Mouse (Mus musculus) neural tube, embryonic 13.5 days (tissue): ENCODE measurements around the gene Iglon5. TPM values are rescaled to one million over a fixed set of nuclear protein-coding genes. Genes with fewer than 3 reads are reported as not detected.

Experiments used
- ATAC-seq: fragments of 200-750 bp; cut with Nextera tagmentation; 2 replicates; pipeline ENCODE4 v1.8.0; 2017; ENCODE audit warnings: low read depth, mild to moderate bottlenecking, moderate TSS enrichment, moderate library complexity
- H3K27ac ChIP-seq: fragments of 300-500 bp; sonication (generic); replicated peaks from 2 replicates; pipeline ENCODE4 v1.5.1; 2015; ENCODE audit warnings: moderate library complexity, mild to moderate bottlenecking, inconsistent platforms
- H3K27me3 ChIP-seq: fragments of 300-500 bp; sonication (generic); 2 replicates; pipeline ENCODE4 v1.6.1; 2015; ENCODE audit warnings: mild to moderate bottlenecking, inconsistent platforms
- H3K36me3 ChIP-seq: fragments of 300-500 bp; sonication (generic); 2 replicates; pipeline ENCODE4 v1.6.1; 2015; ENCODE audit warnings: mild to moderate bottlenecking, inconsistent platforms
- H3K4me1 ChIP-seq: fragments of 300-500 bp; sonication (generic); replicated peaks from 2 replicates; pipeline ENCODE4 v1.6.1; 2015; ENCODE audit warnings: inconsistent platforms
- H3K4me2 ChIP-seq: fragments of 300-500 bp; sonication (generic); 2 replicates; pipeline ENCODE4 v1.6.1; 2015; ENCODE audit warnings: inconsistent platforms, mild to moderate bottlenecking, moderate library complexity
- H3K4me3 ChIP-seq: fragments of 300-500 bp; sonication (generic); 2 replicates; pipeline ENCODE4 v1.5.1; 2015; ENCODE audit warnings: mild to moderate bottlenecking, inconsistent platforms
- H3K9ac ChIP-seq: fragments of 300-500 bp; sonication (generic); 2 replicates; pipeline ENCODE4 v1.6.1; 2015; ENCODE audit warnings: moderate library complexity, mild to moderate bottlenecking, inconsistent platforms
- H3K9me3 ChIP-seq: fragments of 300-500 bp; sonication (generic); 2 replicates; pipeline ENCODE4 v1.6.1; 2016; ENCODE audit warnings: inconsistent platforms
- WGBS: fragments of 180-500 bp; shearing (Covaris S2); methylation state at CpG from one replicate; pipeline ENCODE4 v1.1.7; 2015; 5-methylcytosine and 5-hydroxymethylcytosine counted together
- microRNA-seq: library from miRNA; unstranded; fragments of <30 nt; microRNA quantifications from one replicate; pipeline ENCODE4, GENCODE M21; 2016
- polyA plus RNA-seq: library from polyadenylated mRNA; unstranded; fragments of >200 nt; fragmentation: Nextera tagmentation; extraction: Ambion mirVana; gene quantifications from 2 replicates; pipeline ENCODE4 v1.2.1, GENCODE M21; 2015

The Iglon5 gene
- polyA plus RNA-seq, 1 experiment from 2014 or later, result 8.6 TPM

DNA sequence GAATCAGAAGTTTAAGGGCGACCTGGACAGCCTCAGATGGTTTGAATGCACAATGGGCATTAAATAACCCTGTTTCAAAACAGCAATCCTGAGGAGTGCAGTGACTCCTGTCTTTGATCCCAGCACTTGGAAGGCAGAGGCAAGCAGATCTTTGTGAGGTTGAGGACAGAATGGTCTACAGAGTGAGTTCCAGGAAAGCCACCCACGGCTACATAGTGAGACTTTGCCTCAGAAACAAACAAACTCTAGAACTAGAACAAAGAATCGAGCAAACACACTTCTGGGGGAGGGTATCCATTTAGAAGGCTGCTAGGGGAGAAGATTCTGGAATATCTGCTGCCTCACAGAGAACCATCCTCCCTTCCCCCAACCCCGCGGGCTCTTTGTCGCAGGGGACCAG lies 49.4 kb downstream of the Iglon5 start, which contains the start of gene Cldnd2:
TSS of gene Cldnd2 (plus strand) at position 301 of the 400 bp plus-strand sequence.
- no peaks in the 10 kb centered on the region for H3K9me3 ChIP-seq
- no peak within 1 kb of the TSS for H3K9ac ChIP-seq
- WGBS, result 83% methylated on average over 6 of the region's 6 CpGs
- peaks cover 10% of the 10 kb centered on the region for H3K27me3 ChIP-seq
- H3K4me3 ChIP-seq, result no peak within 1 kb of the TSS
- H3K27ac ChIP-seq, result no peak within 1 kb of the TSS
- ATAC-seq, result no peak
- H3K4me1 ChIP-seq, result peaks cover 22% of the 10 kb centered on the region
- H3K4me2 ChIP-seq, result no peak within 1 kb of the TSS
- H3K36me3 ChIP-seq, result no peaks in the 10 kb centered on the region

DNA sequence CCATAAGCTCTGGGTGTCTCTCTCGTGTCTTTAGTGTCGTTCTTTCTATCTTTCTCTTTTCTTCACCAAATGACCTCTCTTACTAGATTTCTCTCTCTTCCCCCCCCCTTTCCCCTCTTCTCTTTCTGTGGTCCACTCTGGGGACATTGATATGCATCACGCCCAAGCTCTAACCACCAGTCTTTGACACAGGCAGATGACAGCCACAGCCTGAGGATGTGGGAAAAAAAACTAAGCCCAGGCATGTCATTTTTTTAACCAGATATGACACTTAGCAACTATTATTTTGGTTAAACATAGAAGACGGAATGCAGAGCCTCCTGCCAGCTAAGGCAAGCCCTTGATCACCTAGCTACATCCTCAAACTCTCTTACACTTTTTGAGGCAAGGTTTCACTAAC lies 51.3 kb downstream of the Iglon5 start:
- Histone ChIP-seq H3K4me2 (no peak overlapping the region), H3K4me3 (no peak overlapping the region), H3K9ac (no peak overlapping the region), H3K36me3 (no peaks in the 10 kb centered on the region), H3K9me3 (no peaks in the 10 kb centered on the region), H3K4me1 (peaks cover 11% of the 10 kb centered on the region), H3K27ac (no peak overlapping the region), H3K27me3 (peaks cover 10% of the 10 kb centered on the region)
- ATAC-seq, result no peak
- WGBS, result 77% methylated on average over 4 of the region's 4 CpGs

DNA sequence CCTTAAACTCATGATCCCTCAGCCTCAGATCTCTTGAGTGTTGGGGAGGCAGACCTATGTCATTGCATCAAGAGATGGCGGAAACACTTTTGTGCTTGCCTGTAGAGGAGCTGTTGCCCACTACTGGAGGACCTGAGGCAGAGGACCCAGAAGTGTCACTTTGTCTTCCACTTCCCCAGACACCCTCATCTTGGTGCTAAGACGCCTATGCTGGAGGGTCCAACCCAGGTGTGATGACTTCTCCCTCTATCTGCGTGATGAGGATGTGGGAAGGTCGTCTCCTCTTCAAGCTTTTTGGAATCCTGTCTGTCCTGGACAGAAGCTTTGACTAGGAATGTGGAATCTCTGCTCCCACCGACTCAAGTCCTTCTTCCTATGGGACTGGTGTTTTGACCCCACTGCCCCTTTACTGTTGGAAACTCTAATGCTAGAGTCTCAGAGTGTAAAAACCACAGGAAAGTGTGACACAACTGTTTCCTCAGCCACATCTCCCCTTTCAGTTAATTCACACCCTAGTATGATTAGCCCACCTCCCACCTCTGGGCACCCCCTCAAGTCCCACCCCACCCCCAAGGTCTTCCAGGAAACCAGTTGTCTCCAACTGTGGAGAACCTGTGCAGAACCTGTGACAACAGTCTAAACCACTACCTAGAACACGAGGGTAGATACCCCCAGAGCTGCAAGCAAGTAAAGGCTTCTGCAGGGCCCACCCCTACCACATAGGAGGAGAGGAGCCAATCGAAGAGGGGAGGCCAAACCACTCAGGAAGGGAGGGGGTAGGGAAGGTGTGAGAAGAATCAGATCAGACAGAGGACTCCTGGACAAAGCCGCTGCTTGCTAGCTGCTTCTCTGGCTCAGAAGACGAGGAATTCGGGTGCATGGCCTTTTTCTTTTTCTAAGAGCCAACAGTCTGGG lies 53.3 kb downstream of the Iglon5 start, which contains the start of gene Nkg7:
TSS of gene Nkg7 (plus strand) at position 733 of the 915 bp plus-strand sequence.
- Histone ChIP-seq H3K4me3 (no peak within 1 kb of the TSS), H3K4me1 (no peaks in the 10 kb centered on the region), H3K4me2 (no peak within 1 kb of the TSS), H3K27ac (no peak within 1 kb of the TSS), H3K9me3 (no peaks in the 10 kb centered on the region), H3K36me3 (no peaks in the 10 kb centered on the region), H3K27me3 (peaks cover 10% of the 10 kb centered on the region), H3K9ac (no peak within 1 kb of the TSS)
- ATAC-seq, result no peak
- 77% methylated on average over 10 of the region's 10 CpGs for WGBS

DNA sequence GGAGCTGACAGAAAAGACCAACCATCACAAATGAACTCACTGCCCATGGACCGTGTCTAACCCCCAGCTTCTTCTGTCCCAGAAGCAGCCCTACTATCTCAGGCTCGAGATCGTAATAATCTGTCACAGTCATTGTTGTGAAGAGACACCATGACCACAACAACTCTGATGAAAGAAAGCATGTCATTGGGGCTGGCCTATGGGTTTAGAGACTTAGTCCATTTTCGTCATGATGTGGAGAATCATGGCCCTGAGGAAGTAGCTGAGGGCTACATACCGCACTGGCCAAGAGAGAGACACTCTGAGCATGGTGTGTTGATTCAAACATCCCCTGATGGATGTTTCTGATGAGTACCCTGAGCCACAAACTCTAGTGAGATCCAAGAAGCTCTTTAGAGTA lies 55.2 kb downstream of the Iglon5 start:
- Histone ChIP-seq H3K4me3 (no peak overlapping the region), H3K27ac (no peak overlapping the region), H3K36me3 (no peaks in the 10 kb centered on the region), H3K9ac (no peak overlapping the region), H3K4me1 (no peaks in the 10 kb centered on the region), H3K4me2 (no peak overlapping the region), H3K27me3 (peaks cover 5% of the 10 kb centered on the region; the same call in 1 of the 2 replicates), H3K9me3 (no peaks in the 10 kb centered on the region)
- no peak for ATAC-seq
- WGBS, result 75% methylated on average over 5 of the region's 5 CpGs

DNA sequence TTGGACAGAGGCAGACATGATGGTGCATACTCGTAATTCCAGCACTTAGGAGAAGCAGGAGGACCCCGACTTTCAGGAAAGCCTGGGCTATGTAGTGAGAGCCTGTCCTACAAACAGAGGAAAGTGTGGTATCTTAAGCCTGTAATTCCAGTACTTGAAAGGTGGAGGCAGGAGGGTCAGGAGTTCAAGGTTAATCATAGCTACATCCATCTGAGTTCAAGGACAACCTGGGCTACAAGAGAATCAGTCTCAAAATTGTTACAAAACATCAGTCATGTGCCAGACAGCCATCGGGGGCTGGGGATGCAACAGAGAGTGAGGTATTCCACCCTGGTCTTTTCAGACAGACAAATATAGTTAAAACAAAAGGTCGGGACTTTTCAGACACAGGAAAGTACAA lies 57.0 kb downstream of the Iglon5 start:
- Histone ChIP-seq H3K4me3 (no peak overlapping the region), H3K36me3 (no peaks in the 10 kb centered on the region), H3K27me3 (no peaks in the 10 kb centered on the region), H3K4me1 (no peaks in the 10 kb centered on the region), H3K9me3 (no peaks in the 10 kb centered on the region), H3K27ac (no peak overlapping the region), H3K4me2 (no peak overlapping the region), H3K9ac (no peak overlapping the region)
- WGBS, result 83% methylated on average over 4 of the region's 4 CpGs
- ATAC-seq, result no peak

DNA sequence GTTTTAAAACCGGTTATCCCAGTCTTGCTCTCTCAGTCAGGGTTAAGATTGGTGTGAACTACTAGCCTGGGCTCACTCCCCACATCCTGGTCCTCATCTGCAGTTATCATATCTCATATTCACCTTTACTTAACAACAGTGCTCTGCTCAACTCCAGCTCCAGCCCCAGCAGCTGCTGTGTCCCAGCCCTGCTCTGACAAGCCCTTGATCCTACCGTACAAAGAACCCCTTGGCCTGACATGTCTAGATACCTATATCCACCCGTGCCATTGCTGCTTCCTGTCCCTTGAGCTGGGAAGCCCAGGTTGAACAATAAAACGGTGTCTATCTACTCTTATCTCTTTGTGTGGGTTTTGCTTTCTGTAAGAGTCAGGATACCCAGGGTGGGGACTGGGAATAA lies 60.4 kb downstream of the Iglon5 start:
- no peaks in the 10 kb centered on the region for H3K36me3 ChIP-seq
- no peak overlapping the region for H3K9ac ChIP-seq
- H3K9me3 ChIP-seq, result no peaks in the 10 kb centered on the region
- H3K4me2 ChIP-seq, result no peak overlapping the region
- WGBS, result 66% methylated on average over 4 of the region's 4 CpGs
- no peaks in the 10 kb centered on the region for H3K27me3 ChIP-seq
- H3K4me1 ChIP-seq, result no peaks in the 10 kb centered on the region
- no peak for ATAC-seq
- H3K27ac ChIP-seq, result no peak overlapping the region
- no peak overlapping the region for H3K4me3 ChIP-seq

DNA sequence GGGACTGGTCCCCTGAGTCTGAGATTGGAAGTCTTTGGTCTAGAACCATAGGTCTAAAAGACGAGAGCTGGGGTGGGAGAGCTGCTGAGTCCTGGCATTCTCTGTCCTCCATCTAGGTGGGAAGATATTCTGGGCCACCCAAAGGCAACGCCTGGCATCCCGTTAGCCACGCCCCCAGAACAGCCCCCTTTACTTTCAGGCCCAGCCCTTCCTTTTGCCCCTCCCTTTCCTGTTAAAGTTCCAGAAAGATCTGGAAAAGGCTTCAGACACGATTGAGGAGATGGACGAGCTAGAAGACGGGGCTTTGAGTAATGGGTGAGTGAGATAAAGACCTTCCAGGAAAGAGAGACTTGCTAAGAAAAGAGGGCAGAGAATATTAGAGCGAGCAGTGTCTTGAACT lies 62.5 kb downstream of the Iglon5 start, which contains the start of gene Lim2:
TSS of gene Lim2 (plus strand) at position 265 of the 400 bp plus-strand sequence.
- Histone ChIP-seq H3K4me3 (no peak within 1 kb of the TSS), H3K27ac (no peak within 1 kb of the TSS), H3K27me3 (no peaks in the 10 kb centered on the region), H3K4me1 (peaks cover 5% of the 10 kb centered on the region), H3K9ac (no peak within 1 kb of the TSS), H3K4me2 (no peak within 1 kb of the TSS), H3K9me3 (no peaks in the 10 kb centered on the region), H3K36me3 (no peaks in the 10 kb centered on the region)
- 84% methylated on average over 8 of the region's 8 CpGs for WGBS
- no peak for ATAC-seq

DNA sequence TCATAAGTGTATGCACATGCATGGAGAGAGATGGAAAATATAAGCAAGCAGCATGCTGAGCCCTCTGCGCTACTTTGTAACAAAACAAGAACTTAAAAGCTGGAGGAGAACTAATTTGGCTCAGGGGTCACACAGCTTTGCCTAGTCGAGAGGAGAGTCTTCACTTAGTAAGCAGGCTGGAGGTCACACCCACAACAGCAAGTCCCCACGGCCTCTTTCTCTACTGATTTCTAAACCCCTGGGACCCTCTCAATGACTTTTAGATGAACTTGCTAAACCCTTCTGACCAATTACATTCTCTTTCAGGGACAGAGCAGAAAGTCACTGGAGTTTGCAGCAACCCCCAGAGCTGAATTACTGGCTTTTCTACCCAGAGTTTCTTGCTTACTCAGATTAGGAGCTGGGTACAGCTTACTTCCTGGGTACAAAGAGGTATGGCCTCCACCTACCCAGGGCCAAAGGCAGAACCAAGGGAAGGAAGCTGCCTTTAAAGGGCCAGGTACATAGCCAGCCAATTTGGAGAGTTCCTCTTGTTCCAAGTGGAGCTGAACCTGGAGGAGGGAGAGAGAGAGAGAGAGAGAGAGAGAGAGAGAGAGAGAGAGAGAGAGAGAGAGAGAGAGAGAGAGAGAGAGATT lies 65.8 kb downstream of the Iglon5 start:
- H3K4me1 ChIP-seq, result peaks cover 5% of the 10 kb centered on the region
- no peak overlapping the region for H3K9ac ChIP-seq
- no peak for ATAC-seq
- no peak overlapping the region for H3K4me3 ChIP-seq
- H3K36me3 ChIP-seq, result no peaks in the 10 kb centered on the region
- no peak overlapping the region for H3K4me2 ChIP-seq
- H3K27ac ChIP-seq, result no peak overlapping the region
- 0 out of 2 replicates have a peak, but pooled peaks cover 2% of the 10 kb centered on the region for H3K27me3 ChIP-seq
- H3K9me3 ChIP-seq, result no peaks in the 10 kb centered on the region
- 69% methylated on average over 3 of the region's 3 CpGs for WGBS

DNA sequence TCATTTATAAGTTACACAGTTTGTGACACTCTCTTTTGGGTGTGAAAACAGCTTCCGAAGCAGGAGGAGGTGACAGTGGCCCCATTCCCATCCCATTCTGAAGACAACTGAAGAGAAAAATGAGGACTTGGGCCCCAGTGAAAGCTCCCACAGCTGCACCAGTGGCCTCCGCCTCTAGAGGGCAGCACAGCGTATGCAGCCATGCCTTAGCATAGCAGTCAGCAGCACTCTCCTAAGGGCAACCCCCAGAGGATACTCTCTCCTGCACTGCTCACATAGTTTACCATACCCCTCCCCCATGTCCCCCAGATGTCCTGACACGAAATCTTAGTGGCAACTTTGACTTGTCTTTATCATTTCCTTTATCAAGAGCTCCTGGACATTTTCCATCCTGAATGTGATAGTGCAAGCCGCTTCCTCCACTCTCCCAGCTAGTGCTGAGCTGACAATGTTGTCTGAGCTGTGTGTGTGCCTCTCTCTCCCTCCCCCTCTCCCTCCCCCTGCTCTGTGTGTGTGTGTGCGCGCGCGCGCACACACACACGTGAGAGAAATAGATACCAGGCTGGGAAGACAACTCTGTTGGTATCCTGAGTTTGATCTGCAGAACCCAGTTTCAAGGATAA lies 66.8 kb downstream of the Iglon5 start:
- no peak overlapping the region for H3K4me3 ChIP-seq
- 17% methylated on average over 11 of the region's 11 CpGs for WGBS
- H3K36me3 ChIP-seq, result no peaks in the 10 kb centered on the region
- H3K27ac ChIP-seq, result no peak overlapping the region
- no peak overlapping the region for H3K9ac ChIP-seq
- 0 out of 2 replicates have a peak, but pooled peaks cover 2% of the 10 kb centered on the region for H3K27me3 ChIP-seq
- H3K4me1 ChIP-seq, result peaks cover 5% of the 10 kb centered on the region
- peak; percentile 93 for ATAC-seq
- no peaks in the 10 kb centered on the region for H3K9me3 ChIP-seq
- H3K4me2 ChIP-seq, result peak overlapping the region; percentile 33

Small RNA genes lying within 50 kb of the gene (microRNA-seq; reads per million reads assigned to microRNA genes)
- 0.44 reads per million for gene Mir7051

Other genes starting within 250 kb of the Iglon5 start
- 16.2 and 17.4 TPM in 2 replicates for gene Zfp715, start 176.8 kb downstream of the Iglon5 start, polyA plus RNA-seq
- gene Siglecf, start 138.7 kb downstream of the Iglon5 start, polyA plus RNA-seq, result 0.17 and 0.26 TPM in 2 replicates
- 0.21 TPM in 1 of 2 replicates, not detected in the other for gene Siglecg, start 81.9 kb downstream of the Iglon5 start, polyA plus RNA-seq
- gene Lim2, start 62.4 kb downstream of the Iglon5 start, polyA plus RNA-seq, result not detected in 2 replicates
- gene Nkg7, start 53.0 kb downstream of the Iglon5 start, polyA plus RNA-seq, result not detected in 2 replicates
- not detected in 2 replicates for gene Cldnd2, start 49.3 kb downstream of the Iglon5 start, polyA plus RNA-seq
- gene Etfb, start 46.0 kb downstream of the Iglon5 start, polyA plus RNA-seq, result 148 and 170 TPM in 2 replicates
- gene Gm45233, start 45.9 kb downstream of the Iglon5 start, polyA plus RNA-seq, result 0.40 TPM in 1 of 2 replicates, not detected in the other
- gene Vsig10l, start 26.9 kb downstream of the Iglon5 start, polyA plus RNA-seq, result 8.1 and 9.6 TPM in 2 replicates
- not detected in 2 replicates for gene 4931406B18Rik, start 15.9 kb upstream of the Iglon5 start, polyA plus RNA-seq
- 1.5 and 1.6 TPM in 2 replicates for gene Cd33, start 54.4 kb upstream of the Iglon5 start, polyA plus RNA-seq
- gene Zfp658, start 72.2 kb upstream of the Iglon5 start, polyA plus RNA-seq, result 8.2 and 9.5 TPM in 2 replicates
- gene Zfp719, start 89.5 kb upstream of the Iglon5 start, polyA plus RNA-seq, result 13.9 and 14.7 TPM in 2 replicates
- gene Zfp819, start 117.1 kb upstream of the Iglon5 start, polyA plus RNA-seq, result 0.29 and 0.32 TPM in 2 replicates
- gene Ceacam18, start 144.6 kb upstream of the Iglon5 start, polyA plus RNA-seq, result not detected in 2 replicates
- gene Siglece, start 170.1 kb upstream of the Iglon5 start, polyA plus RNA-seq, result 0.41 TPM in 1 of 2 replicates, not detected in the other
- gene Ctu1, start 181.9 kb upstream of the Iglon5 start, polyA plus RNA-seq, result 20.1 and 21.1 TPM in 2 replicates
- not detected in 2 replicates for gene Klk14, start 200.3 kb upstream of the Iglon5 start, polyA plus RNA-seq
- not detected in 2 replicates for gene Klk13, start 222.5 kb upstream of the Iglon5 start, polyA plus RNA-seq